Mouse (Mus musculus) layer of hippocampus, postnatal 25 days (tissue): Measurements from ENCODE around the gene Ano9. TPM values are rescaled to one million over a fixed set of nuclear protein-coding genes. Genes with fewer than 3 reads are reported as not detected.
A peak's percentile ranks its signal among the peaks of the same experiment; 100 is the strongest.

Experiments used
- DNase-seq, 2 experiments: peaks; one replicate each; pipeline ENCODE4 v3.0.0; 2022; ENCODE audit warnings: mixed read lengths in 2 of 2, low spot score in 1 of 2; ENCODE audit errors: extremely low spot score in 1 of 2
- total RNA-seq, 2 experiments: library from RNA; stranded (reverse); gene quantifications; 2 replicates each; pipeline ENCODE4 v1.2.3; 2021

The Ano9 gene
- total RNA-seq, 2 experiments from 2014 or later: not detected

DNA sequence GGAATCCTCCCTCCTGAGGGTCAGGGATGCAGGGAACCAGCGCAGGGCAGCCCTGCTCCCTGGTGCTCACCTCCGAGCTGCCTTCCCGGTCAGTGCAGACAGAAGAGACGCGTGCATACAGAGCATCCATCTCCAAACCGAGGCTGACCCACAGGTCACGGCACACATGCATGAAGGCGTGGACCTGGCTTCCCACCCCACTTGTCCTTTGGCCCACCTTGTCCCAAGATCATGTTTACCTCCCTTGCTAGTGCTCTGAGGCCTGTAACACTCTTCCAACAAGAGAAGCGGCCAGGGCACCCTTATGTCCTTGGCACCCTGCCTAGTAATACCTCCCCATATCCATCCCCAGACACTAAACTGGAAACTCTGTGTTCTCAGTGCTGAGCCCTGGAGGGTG is 1.7 kb downstream of the Ano9 start:
- DNase-seq: no peak

- no peak for DNase-seq
Measured at GRCm38 (mm10) chr7:141103161-141103560, 14.4 kb downstream of the Ano9 start.

DNA sequence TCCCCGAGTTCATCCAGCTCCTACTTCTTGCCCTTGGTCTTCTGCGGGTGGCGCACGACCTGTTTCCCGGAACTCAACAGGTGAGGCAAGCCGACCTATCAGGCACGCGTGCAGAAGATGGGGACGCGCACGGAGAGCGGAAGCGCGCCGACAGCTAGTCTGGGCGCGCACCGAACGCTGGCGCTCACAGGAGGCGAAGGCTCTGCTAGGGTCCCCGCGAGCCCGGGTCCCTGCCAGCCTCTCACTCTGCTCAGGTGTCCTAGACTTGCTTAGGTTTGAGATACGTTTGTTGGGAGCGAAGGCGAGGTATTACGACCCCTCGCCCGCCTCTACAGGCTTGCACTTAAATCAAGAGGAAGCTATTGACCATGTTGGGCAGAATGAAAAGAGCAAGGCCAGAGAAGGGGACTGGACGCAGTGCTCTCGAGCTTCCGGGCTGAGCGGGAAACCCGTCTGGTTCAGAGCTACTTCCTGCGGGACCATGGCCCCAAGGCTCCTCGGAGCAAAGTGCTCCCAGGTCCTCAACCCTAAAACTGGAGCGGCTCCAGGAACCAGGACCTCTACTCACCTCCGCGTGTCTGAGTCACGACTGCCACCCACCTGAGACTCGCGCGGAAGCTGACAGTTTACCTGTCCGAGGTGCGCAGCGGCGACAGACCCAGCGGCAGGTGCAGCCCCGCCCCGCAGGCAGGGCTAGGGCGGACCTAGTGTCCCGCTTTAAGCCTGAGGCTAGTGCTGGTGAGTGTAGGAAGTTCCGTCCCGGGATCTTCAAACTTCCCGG is 17.5 kb downstream of the Ano9 start, which contains the start of gene Sigirr:
TSS of gene Sigirr (minus strand) at position 662 of the 781 bp plus-strand sequence.
- peak in 1 of 2 experiments; percentile 32 for DNase-seq

DNA sequence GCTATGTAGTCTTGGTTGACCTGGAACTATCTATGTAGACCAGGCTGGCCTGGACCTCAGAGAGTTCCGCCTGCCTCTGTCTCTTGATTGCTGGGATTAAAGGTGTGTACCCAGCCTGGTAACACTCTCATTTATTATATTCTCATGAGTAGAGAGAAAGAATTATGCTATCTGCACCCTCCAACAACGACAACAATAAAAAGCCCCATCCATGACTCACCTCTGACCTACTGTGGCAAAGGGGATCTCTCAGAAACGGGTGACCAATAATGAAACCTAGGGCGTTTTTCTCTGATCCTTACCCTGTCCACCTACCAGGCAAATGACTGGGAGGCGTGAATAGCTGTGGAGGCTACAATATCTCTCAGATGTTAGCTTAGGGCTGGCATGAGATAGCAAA is 20.4 kb downstream of the Ano9 start:
- DNase-seq: no peak

GRCm38 (mm10) chr7:141096649-141097056 is 21.0 kb downstream of the Ano9 start:
- no peak for DNase-seq

DNA sequence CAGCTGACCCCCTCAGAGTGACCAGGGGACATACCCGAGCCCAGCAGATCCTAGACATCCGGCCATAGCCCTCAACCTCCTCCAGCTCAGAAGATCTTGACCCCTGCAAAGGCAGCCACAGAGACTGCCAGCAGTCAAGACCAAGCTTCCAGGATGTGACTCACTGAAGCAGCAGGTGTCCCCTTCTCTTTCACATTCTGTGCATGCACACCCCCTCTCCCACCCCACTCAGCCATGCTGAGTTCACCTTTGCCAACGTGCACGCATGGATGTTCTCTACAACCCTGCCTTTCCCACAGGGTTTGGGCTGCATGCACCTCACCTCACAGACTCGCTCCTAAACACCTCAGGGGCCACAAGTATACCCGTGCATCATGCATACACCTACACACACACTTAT is 21.6 kb downstream of the Ano9 start:
- DNase-seq: no peak

DNA sequence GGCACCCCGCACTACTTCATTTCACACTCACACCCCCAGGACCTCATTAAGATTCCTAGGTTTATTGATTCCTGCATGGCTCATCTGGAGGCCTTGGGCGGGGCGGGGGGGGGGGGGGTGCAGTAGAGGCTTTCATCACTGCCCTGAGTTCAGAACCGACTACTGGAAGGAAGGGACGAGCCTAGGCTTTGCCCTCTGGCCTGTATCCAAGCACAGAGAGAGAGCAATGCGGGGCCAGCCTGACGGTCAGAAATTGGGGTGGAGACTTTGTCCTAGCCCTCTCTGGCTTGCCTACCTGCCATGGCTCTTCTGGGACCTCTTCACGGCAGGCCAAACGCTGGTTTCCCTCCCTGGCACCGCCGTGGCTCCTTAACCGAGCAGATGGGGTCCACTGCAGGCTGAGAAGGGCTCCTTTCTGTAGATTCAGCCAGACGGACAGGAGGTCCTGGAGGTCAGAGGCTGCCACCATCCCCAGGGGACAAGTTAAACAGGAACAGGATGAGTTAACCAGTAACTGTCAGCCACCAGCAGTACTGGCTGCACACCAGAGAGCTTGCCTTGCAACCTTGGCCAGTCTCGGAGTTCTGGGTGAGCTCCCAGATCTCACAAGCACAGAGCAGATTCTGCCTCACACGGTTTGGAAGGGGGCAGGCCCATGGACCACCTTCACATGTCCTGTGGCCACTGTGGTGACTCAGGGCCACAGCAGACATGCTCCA is 23.0 kb downstream of the Ano9 start:
- DNase-seq: no peak

GRCm38 (mm10) chr7:141093950-141094349 is 23.7 kb downstream of the Ano9 start:
- no peak for DNase-seq

- peak in 1 of 2 experiments; percentile 20 for DNase-seq
Measured at GRCm38 (mm10) chr7:141092051-141092735, 25.4 kb downstream of the Ano9 start.

- no peak for DNase-seq
Measured at GRCm38 (mm10) chr7:141090228-141090627, 27.4 kb downstream of the Ano9 start.

DNA sequence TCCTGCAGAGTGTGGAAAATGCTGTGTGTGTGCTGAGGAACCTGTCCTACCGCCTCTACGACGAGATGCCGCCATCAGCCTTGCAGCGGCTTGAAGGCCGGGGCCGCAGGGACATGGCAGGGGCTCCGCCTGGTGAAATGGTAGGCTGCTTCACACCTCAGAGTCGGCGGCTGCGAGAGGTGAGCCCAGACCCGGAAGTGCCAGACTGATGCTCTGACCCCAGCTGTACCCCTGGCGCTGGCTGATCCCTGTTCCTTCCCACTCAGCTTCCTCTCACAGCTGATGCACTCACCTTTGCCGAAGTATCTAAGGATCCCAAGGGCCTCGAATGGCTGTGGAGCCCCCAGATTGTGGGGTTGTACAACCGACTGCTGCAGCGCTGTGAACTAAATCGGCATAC is 29.1 kb downstream of the Ano9 start:
- DNase-seq: no peak

DNA sequence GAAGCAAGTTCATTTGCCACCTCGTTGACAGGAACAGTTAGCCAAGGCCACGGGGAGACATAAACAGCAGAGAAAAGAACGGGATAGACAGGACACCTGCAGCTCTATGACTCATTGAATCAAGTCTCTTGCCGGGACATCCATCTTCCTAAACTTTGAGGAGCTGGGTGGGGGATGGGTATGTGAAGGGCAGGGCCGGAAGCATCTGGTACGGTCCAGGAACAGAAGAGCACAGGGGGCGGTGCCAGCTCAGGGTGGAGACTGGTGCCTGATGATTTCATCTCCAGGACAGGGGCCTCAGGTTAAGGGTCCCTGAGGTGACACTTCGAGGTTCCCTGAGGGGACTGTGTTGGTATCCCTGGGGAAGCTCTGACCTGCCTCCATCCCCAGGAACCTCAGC is 29.7 kb downstream of the Ano9 start:
- DNase-seq: no peak

DNA sequence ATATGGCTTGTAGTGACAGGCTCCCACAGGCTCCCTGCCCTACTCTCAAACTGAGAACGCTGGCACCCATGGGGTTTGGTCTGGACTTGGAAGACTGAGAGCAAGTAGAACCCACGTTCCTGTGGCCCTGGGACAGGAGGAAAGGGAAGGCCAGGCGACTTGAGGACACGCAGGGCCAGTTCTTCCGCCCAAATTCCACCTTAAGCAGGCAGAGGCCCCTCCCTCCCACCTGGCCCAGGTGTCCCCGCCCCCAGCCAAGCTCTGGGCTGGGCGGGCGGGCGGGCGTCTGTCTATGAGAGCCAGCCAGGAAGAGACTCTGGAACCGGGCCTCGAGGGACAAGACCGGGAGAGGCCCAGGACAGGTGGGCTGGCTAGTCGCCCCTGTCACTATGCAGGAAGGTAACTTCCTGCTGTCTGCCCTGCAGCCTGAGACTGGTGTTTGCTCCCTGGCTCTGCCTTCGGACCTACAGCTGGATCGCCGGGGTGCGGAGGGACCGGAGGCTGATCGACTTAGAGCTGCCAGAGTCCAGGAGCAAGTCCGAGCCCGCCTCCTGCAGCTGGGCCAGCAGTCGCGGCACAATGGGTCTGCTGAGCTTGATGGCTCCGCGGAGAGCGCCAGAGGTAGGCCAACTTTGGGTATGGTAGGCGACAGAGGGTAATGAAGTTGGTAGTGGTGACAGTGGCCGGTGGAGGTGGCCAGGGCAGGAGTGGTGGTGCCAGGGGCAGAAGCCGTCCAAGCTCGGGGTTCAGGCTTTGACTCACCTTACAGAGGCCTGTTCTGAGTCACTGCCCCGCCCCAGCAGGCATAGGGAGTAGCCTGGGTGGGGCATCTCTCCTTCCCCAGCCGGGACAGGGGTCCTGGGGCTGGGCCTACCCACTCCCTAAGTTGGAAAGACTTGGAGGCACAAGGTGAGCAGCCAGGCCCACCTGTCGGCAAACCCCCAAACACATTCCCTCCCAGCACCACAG is 37.8 kb downstream of the Ano9 start:
- no peak for DNase-seq

GRCm38 (mm10) chr7:141078876-141079275 is 38.7 kb downstream of the Ano9 start:
- DNase-seq: no peak

DNA sequence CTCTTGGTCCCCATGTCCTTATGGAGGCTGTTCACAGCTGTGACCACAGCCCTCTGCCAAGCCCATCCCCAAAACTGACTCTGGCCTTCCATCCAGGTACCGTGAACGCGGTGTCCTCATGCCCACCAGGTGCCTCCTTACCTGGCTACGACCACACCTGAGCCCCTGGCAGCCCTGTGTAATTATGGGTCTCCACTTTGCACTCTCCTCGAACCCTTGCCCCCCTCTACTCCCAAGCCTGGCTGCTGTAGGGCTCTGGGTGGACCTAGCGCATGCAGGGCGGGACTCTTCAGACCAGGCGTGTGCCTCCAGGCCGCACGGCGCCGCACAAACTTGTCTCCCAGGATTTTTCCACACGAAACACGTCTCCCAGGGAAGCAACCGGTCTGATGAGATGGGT is 39.8 kb downstream of the Ano9 start, which contains the start of gene Pkp3:
TSS of gene Pkp3 (plus strand) at position 378 of the 400 bp plus-strand sequence.
- no peak for DNase-seq

DNA sequence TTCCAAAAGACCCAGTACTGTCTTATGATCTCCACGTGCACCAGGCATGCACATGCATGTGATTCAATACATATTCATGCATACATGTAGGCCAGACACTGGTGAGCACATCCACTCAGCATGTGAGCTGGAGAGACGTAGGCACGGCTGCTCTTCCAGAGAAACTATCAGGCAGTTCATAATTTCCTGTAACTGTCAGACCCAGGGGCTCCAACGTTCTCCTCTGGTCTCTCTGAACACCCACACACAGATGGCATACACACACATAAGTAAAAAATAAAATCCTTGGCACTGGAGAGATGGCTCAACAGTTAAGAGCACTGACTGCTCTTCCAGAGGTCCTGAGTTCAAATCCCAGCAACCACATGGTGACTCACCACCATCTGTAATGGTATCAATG is 43.8 kb downstream of the Ano9 start:
- no peak for DNase-seq

GRCm38 (mm10) chr7:141072017-141072745 is 45.4 kb downstream of the Ano9 start:
- DNase-seq: peak in 1 of 2 experiments; percentile 55

DNA sequence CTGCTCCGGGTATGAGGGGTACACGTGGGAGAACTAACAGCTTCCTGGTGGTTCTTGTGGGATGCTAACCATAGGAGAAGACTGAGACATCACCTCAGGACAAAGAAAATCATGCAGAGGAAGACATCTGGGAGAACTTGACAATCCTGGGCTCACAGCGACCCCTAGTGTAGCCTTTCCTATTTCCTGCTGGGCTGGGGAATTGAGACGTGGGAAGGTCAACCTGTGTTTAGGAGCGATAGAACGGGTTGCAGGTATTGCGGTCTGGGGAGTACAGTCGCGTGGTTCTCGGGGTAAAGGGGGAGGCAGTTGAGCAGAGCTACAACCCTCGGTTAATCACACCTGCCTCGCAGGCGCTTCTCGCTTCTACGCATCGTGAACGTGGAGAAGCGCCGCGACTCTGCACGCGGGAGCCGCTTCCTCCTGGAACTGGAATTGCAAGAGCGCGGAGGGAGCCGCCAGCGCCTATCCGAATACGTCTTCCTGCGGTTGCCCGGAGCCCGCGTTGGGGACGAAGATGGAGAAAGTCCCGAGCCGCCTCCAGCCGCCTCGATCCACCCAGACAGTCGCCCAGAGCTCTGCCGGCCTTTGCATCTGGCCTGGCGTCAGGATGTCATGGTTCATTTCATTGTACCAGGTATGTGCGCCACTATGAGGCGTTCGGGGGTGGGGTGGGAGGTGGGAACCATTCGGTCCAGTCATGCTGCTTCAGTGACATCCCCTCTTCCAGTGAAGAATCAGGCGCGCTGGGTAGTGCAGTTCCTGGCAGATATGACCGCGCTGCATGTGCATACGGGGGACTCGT is 47.3 kb downstream of the Ano9 start:
- DNase-seq: peak; percentile 69 to 83
